Mouse (Mus musculus) heart, adult 2 months (tissue): ENCODE data around the gene Gadd45a. TPM values are rescaled to one million over a fixed set of nuclear protein-coding genes. Genes with fewer than 3 reads are reported as not detected.
A peak's percentile ranks its signal among the peaks of the same experiment; 100 is the strongest.

Source experiments
- DNase-seq, 2 experiments: peaks; one replicate each; pipeline ENCODE4 v3.0.0; 2021
- H3K27ac ChIP-seq: fragments of 200-600 bp; 2 replicates; pipeline ENCODE4 v1.8.1; 2022
- H3K27me3 ChIP-seq: fragments of 200-500 bp; 2 replicates; pipeline ENCODE4 v1.6.1; 2012; ENCODE audit warnings: mild to moderate bottlenecking, low read length, inconsistent platforms, mixed read lengths; ENCODE audit not compliant: control insufficient read depth, insufficient read depth
- H3K36me3 ChIP-seq: fragments of 200-500 bp; 2 replicates; pipeline ENCODE4 v1.6.1; 2012; ENCODE audit warnings: low read length, inconsistent platforms; ENCODE audit not compliant: control insufficient read depth, insufficient read depth
- H3K4me1 ChIP-seq: fragments of 200-500 bp; 2 replicates; pipeline ENCODE4 v1.6.1; 2011; ENCODE audit warnings: low read length; ENCODE audit not compliant: control insufficient read depth, insufficient read depth
- H3K4me3 ChIP-seq: fragments of 200-600 bp; 2 replicates; pipeline ENCODE4 v1.8.1; 2022
- H3K79me2 ChIP-seq: fragments of 200-500 bp; replicated peaks from 2 replicates; pipeline ENCODE4 v1.6.1; 2012; ENCODE audit warnings: mild to moderate bottlenecking, inconsistent platforms, low read length, moderate library complexity, mixed read lengths; ENCODE audit not compliant: control insufficient read depth, insufficient read depth
- H3K9ac ChIP-seq: fragments of 200-500 bp; 2 replicates; pipeline ENCODE4 v1.6.1; 2012; ENCODE audit warnings: low read depth, mild to moderate bottlenecking, control low read depth, inconsistent platforms, low read length, mixed read lengths
- CTCF ChIP-seq: fragments of 200-600 bp; IDR thresholded peaks from 2 replicates; pipeline ENCODE4 v1.8.1; 2022; ENCODE audit warnings: antibody characterized with exemption, mild to moderate bottlenecking, moderate library complexity
- EP300 ChIP-seq: fragments of 200-500 bp; IDR thresholded peaks from 2 replicates; pipeline ENCODE4 v1.6.1; 2011; ENCODE audit warnings: low read depth, low read length, control low read depth; ENCODE audit not compliant: insufficient read depth
- POLR2A ChIP-seq: fragments of 200-500 bp; IDR thresholded peaks from 2 replicates; pipeline ENCODE4 v1.6.1; 2011; ENCODE audit warnings: mild to moderate bottlenecking, low read depth, low read length, control low read depth; ENCODE audit not compliant: insufficient read depth
- WGBS: fragments of 180-500 bp; shearing (Covaris S2); methylation state at CpG from one replicate; pipeline ENCODE4 v1.1.7; 2018; 5-methylcytosine and 5-hydroxymethylcytosine counted together
- intact Hi-C: fragments of 180-260 bp; cut with DNase I; formaldehyde crosslinking; loops from one replicate; pipeline ENCODE4 v1.15.1; 2025
- polyA plus RNA-seq: library from polyadenylated mRNA; depleted of rRNA; stranded (reverse); fragments of >200 nt; gene quantifications from 2 replicates; pipeline ENCODE4 v1.2.3, GENCODE M21; 2012
- total RNA-seq, 2 experiments: library from RNA; stranded (reverse); gene quantifications; 2 replicates each; pipeline ENCODE4 v1.2.3; 2021

Gadd45a gene
- total and polyA plus RNA-seq, 3 experiments = 14.6 to 30.3 (median 16.1) TPM

- TF ChIP-seq POLR2A (no peak), EP300 (no peak), CTCF (no peak)
- intact Hi-C loops = no loop called here
- H3K4me1 ChIP-seq = no peaks in the 10 kb centered on the region
- no peaks in the 10 kb centered on the region for H3K27me3 ChIP-seq
- no peaks in the 10 kb centered on the region for H3K79me2 ChIP-seq
- no peak for DNase-seq
- WGBS = 58% methylated on average over 3 of the region's 3 CpGs
- H3K27ac ChIP-seq = no peak overlapping the region
- H3K4me3 ChIP-seq = no peak overlapping the region
- H3K36me3 ChIP-seq = no peaks in the 10 kb centered on the region
- no peak overlapping the region for H3K9ac ChIP-seq
These were observed 8.2 kb upstream of the Gadd45a start for GRCm38 (mm10) chr6:67045424-67045823.

- H3K4me3 ChIP-seq = no peak overlapping the region
- no peak overlapping the region for H3K9ac ChIP-seq
- H3K36me3 ChIP-seq = no peaks in the 10 kb centered on the region
- H3K4me1 ChIP-seq = no peaks in the 10 kb centered on the region
- WGBS = 53% methylated on average over 4 of the region's 4 CpGs
- intact Hi-C loops = no loop called here
- no peaks in the 10 kb centered on the region for H3K27me3 ChIP-seq
- H3K27ac ChIP-seq = no peak overlapping the region
- H3K79me2 ChIP-seq = no peaks in the 10 kb centered on the region
- no peak for DNase-seq
- TF ChIP-seq EP300 = no peak
- no peak for TF ChIP-seq POLR2A
- 0 out of 2 replicates have a peak, but pooled peaks have one; percentile 2 for TF ChIP-seq CTCF
These were observed 3.7 kb upstream of the Gadd45a start for GRCm38 (mm10) chr6:67040904-67041410.

DNA sequence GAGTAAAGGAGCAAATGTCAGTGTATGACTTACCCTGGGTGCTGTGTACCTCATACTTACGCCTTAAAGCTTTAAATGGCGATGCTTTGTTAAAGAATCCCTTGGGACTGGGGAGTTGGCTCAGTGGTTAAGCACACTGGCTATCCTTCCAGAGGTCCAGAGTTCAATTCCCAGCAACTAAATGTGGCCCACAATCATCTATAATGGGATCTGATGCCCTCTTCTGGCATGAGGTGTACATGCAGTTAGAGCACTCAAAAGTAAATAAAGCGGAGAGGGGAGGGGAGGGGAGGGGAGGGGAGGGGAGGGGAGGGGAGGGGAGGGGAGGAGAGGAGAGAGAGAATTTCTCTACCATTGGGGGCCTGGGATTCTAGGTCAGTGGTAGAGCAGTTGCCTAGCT lies 1.7 kb upstream of the Gadd45a start:
- DNase-seq = no peak
- Histone ChIP-seq H3K79me2 (no peaks in the 10 kb centered on the region; the same call in 1 of the 2 replicates), H3K4me1 (peaks cover 3% of the 10 kb centered on the region), H3K27me3 (no peaks in the 10 kb centered on the region), H3K36me3 (peaks cover 7% of the 10 kb centered on the region), H3K27ac (no peak overlapping the region), H3K4me3 (no peak overlapping the region), H3K9ac (no peak overlapping the region)
- intact Hi-C loops = loop anchor here (5.0 to 10.0 kb wide), 2 partner anchors 38 to 226 kb away; no protein-coding TSS in a partner anchor
- 79% methylated on average over 3 of the region's 3 CpGs for WGBS
- peak; percentile 20; the same call in 1 of the 2 replicates for TF ChIP-seq CTCF
- TF ChIP-seq EP300 = no peak
- no peak for TF ChIP-seq POLR2A

GRCm38 (mm10) chr6:67036356-67036811 lies 873 bp downstream of the Gadd45a start:
- TF ChIP-seq CTCF (peak; percentile 89), POLR2A (no peak; the same call in 1 of the 2 replicates), EP300 (peak; percentile 78)
- H3K36me3 ChIP-seq = peaks cover 7% of the 10 kb centered on the region
- H3K4me3 ChIP-seq = peak overlapping the region; percentile 81
- H3K4me1 ChIP-seq = peaks cover 3% of the 10 kb centered on the region
- under 1% methylated on average over 29 of the region's 29 CpGs for WGBS
- H3K27me3 ChIP-seq = no peaks in the 10 kb centered on the region
- H3K9ac ChIP-seq = peak overlapping the region; percentile 85
- intact Hi-C loops = loop anchor here (1.0 to 10.0 kb wide), 6 partner anchors 41 to 228 kb away; no protein-coding TSS in a partner anchor
- H3K27ac ChIP-seq = peak overlapping the region; percentile 95
- peak; percentile 87 to 89 for DNase-seq
- H3K79me2 ChIP-seq = no peaks in the 10 kb centered on the region; the same call in 1 of the 2 replicates

DNA sequence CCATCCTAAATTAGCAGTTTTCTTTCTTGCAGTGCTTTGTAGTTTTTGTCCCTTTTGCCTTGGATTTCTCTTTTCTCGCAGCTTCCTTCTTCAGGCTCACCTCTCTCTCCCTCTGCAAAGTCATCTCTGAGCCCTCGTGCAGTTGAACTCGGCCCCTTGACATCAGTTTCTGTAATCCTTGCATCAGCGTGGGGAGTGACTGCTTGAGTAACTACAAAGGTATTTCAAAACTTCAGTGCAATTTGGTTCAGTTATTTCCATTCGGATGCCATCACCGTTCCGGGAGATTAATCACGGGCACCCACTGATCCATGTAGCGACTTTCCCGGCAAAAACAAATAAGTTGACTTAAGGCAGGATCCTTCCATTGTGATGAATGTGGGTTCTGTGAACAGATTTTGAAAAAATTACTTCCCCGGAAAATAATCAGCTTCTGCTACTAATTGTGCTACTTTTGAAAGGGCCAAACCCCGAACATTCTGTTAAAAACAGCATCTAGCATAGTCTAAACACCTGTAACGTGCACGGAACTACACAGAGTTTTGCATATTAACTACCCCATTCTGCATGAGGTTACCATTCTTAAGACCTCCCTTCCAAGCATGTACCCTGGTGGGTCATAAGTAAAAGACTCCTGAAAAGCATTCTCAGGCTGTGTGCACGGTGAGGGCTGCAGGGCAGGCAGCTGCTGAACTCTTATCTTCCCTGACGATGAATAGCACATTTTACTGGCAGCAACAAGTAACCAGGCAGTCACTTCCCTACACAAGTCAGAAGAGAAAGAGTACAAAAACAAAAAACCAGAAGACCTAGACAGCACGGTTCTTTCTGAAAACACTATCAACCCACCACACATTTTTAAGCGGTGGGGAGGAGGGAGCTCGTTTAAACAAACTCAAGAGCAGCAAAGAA lies 1.6 kb downstream of the Gadd45a start:
- DNase-seq = peak in 1 of 2 experiments; percentile 28
- H3K27ac ChIP-seq = peak overlapping the region; percentile 95
- intact Hi-C loops = loop anchor here (1.0 to 10.0 kb wide), 6 partner anchors 42 to 229 kb away; no protein-coding TSS in a partner anchor
- H3K9ac ChIP-seq = peak overlapping the region; percentile 56
- no peaks in the 10 kb centered on the region for H3K27me3 ChIP-seq
- H3K4me3 ChIP-seq = peak overlapping the region; percentile 81
- peaks cover 7% of the 10 kb centered on the region for H3K36me3 ChIP-seq
- 35% methylated on average over 19 of the region's 19 CpGs for WGBS
- H3K79me2 ChIP-seq = no peaks in the 10 kb centered on the region; the same call in 1 of the 2 replicates
- TF ChIP-seq EP300 (no peak), POLR2A (no peak), CTCF (no peak)
- H3K4me1 ChIP-seq = peaks cover 3% of the 10 kb centered on the region
